Mouse (Mus musculus): Measurements from ENCODE around the gene Frmd6.

GRCm38 (mm10) chr12:70777866-70778265, 47.4 kb upstream of the Frmd6 start:
- TF ChIP-seq CTCF (IDR thresholded peaks at IDR 0.05; ENCODE audit: extremely low read depth, insufficient read depth, low read length) (no peak), POLR2A (IDR thresholded peaks at IDR 0.05; ENCODE audit: extremely low read depth, insufficient read depth, low read length) (no peak)

Data from cortical plate, adult 2 months (tissue).